Mouse (Mus musculus) intestine, embryonic 14.5 days (tissue): Measurements from ENCODE around the gene Palm. TPM values are rescaled to one million over a fixed set of nuclear protein-coding genes. Genes with fewer than 3 reads are reported as not detected.

Experiments used
- ATAC-seq: fragments of 200-750 bp; cut with Nextera tagmentation; replicated peaks from 2 replicates; pipeline ENCODE4 v1.8.0; 2017; ENCODE audit warnings: low read depth, moderate number of reproducible peaks, moderate TSS enrichment, moderate library complexity; ENCODE audit not compliant: low FRiP score, low TSS enrichment
- DNase-seq: peaks from one replicate; pipeline ENCODE4 v3.0.0-alpha.2; 2018; ENCODE audit warnings: low spot score
- H3K27ac ChIP-seq: fragments of 300-500 bp; sonication (generic); 2 replicates; pipeline ENCODE4 v1.5.1; 2014; ENCODE audit warnings: low read depth, mild to moderate bottlenecking, control low read depth
- H3K27me3 ChIP-seq: fragments of 300-500 bp; sonication (generic); replicated peaks from 2 replicates; pipeline ENCODE4 v1.6.1; 2014; ENCODE audit warnings: low read length, control low read depth; ENCODE audit not compliant: control insufficient read depth, insufficient read depth
- H3K36me3 ChIP-seq: fragments of 300-500 bp; sonication (generic); 2 replicates; pipeline ENCODE4 v1.6.1; 2014; ENCODE audit warnings: low read length, control low read depth; ENCODE audit not compliant: control insufficient read depth, insufficient read depth
- H3K4me1 ChIP-seq: fragments of 300-500 bp; sonication (generic); replicated peaks from 2 replicates; pipeline ENCODE4 v1.6.1; 2014; ENCODE audit warnings: low read length, control low read depth, mixed read lengths; ENCODE audit not compliant: control insufficient read depth, insufficient read depth
- H3K4me2 ChIP-seq: fragments of 300-500 bp; sonication (generic); 2 replicates; pipeline ENCODE4 v1.6.1; 2014; ENCODE audit warnings: low read length
- H3K4me3 ChIP-seq: fragments of 300-500 bp; sonication (generic); 2 replicates; pipeline ENCODE4 v1.5.1; 2014; ENCODE audit warnings: low read depth, low read length, control low read depth, mixed read lengths
- H3K9ac ChIP-seq: fragments of 300-500 bp; sonication (generic); 2 replicates; pipeline ENCODE4 v1.6.1; 2014; ENCODE audit warnings: mild to moderate bottlenecking, low read length
- H3K9me3 ChIP-seq: fragments of 300-500 bp; sonication (generic); 2 replicates; pipeline ENCODE4 v1.6.1; 2016; ENCODE audit warnings: low read length, control low read depth; ENCODE audit not compliant: control insufficient read depth
- WGBS: fragments of 180-500 bp; shearing (Covaris S2); extraction: QIAGEN DNeasy Blood & Tissue Kit; methylation state at CpG from one replicate; pipeline ENCODE4 v1.1.7; 2014; 5-methylcytosine and 5-hydroxymethylcytosine counted together
- polyA plus RNA-seq: library from polyadenylated mRNA; unstranded; fragments of >200 nt; fragmentation: Nextera tagmentation; extraction: Ambion mirVana; gene quantifications from 2 replicates; pipeline ENCODE4 v1.2.1, GENCODE M21; 2014

Gene Palm
- polyA plus RNA-seq, 1 experiment from 2014 or later: 66.2 TPM

DNA sequence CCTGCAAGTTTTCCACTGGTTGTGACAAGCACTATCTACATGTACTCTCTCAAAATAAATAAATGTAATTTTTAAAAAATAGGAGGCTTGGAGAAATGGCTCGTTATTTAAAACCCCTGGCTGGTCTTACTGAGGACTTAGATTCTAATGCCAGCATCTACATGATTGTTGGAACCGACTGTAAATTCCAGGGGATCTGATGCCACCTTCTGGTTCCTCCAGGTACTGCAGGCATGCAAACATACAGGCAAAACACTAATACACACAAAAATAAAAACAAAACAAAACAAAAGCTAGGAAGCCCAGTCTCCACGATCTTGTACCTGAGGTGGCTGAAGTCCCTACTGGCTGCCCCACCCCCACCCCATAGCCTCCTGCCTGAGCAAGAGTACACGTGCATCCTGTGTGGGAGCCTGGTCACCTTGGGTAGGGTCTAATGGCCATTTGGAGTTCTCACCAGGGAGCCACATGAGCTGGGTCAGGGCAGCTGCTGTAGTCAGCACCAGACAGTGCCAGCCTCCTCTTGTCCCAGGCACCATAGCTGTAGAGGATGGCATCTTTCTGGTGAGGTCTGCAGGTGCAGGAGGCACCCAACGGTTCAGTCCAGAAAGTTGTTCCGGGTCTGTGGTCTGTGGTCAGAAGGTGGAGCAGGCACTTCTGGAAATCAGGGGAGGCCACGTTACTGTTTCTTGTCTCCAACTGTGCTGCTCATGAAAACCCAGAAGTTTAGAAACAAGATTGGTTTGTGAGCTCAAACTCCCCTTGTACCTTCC lies 4.8 kb upstream of the Palm start:
- ATAC-seq (0 out of 2 replicates have a peak, but pooled peaks have one; percentile 29), DNase-seq (peak; percentile 93)
- Histone ChIP-seq H3K27ac (no peak overlapping the region), H3K4me2 (no peak overlapping the region), H3K9ac (no peak overlapping the region), H3K36me3 (no peaks in the 10 kb centered on the region), H3K27me3 (no peaks in the 10 kb centered on the region), H3K9me3 (no peaks in the 10 kb centered on the region), H3K4me3 (no peak overlapping the region), H3K4me1 (no peaks in the 10 kb centered on the region)
- WGBS: 36% methylated on average over 7 of the region's 7 CpGs

DNA sequence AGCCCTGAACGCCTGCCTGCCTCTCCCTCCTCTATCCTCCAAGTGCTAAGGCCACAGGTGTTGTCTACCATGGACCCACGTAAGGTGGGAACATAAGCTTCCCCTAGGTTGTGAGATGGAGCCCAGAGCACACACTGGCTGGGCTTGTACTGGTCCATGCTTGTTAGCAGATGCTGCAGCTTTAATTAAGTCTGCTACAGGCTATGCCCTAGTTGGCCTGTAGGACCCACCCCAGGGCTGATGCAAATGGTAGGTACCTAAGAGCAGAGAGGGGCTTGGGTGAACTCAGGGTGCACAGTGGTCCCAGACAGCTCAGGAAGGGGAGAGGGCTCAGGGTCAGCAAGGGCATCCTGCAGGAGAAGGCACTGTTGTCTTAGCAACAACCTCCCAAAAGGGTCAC lies 3.8 kb upstream of the Palm start:
- H3K9ac ChIP-seq: no peak overlapping the region
- no peak for ATAC-seq
- H3K4me3 ChIP-seq: no peak overlapping the region
- H3K27ac ChIP-seq: no peak overlapping the region
- H3K4me1 ChIP-seq: peaks cover 7% of the 10 kb centered on the region
- H3K9me3 ChIP-seq: no peaks in the 10 kb centered on the region
- H3K27me3 ChIP-seq: no peaks in the 10 kb centered on the region
- 65% methylated on average over 2 of the region's 2 CpGs for WGBS
- DNase-seq: no peak
- H3K4me2 ChIP-seq: no peak overlapping the region
- no peaks in the 10 kb centered on the region for H3K36me3 ChIP-seq

DNA sequence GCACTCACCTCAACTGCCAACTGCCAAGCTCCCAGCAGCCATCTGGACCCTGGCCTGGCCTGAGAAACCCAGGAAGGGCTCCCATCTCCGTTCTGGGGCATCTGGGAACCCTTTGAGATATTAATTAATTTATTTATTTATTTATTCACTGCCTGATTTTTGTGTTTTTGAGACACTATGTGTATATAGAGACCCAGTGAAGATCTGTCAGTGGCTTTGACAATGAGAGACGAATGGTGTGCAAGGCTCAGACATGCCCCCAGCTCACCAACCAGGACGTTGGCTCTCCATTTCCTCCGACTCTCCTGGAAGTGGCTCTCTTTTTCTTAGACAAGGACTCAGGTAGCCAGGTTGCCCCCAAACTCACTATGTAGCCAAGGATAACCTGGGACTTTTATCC lies 2.5 kb upstream of the Palm start, which contains the start of gene Prss57:
Gene Prss57 (minus strand): TSS at position 101 of the 400 bp plus-strand sequence.
- Histone ChIP-seq H3K4me2 (no peak within 1 kb of the TSS), H3K27me3 (no peaks in the 10 kb centered on the region), H3K4me1 (peaks cover 12% of the 10 kb centered on the region), H3K9me3 (no peaks in the 10 kb centered on the region), H3K4me3 (no peak within 1 kb of the TSS), H3K27ac (no peak within 1 kb of the TSS), H3K9ac (no peak within 1 kb of the TSS), H3K36me3 (no peaks in the 10 kb centered on the region)
- no peak for ATAC-seq
- 85% methylated on average over 4 of the region's 4 CpGs for WGBS
- no peak for DNase-seq

DNA sequence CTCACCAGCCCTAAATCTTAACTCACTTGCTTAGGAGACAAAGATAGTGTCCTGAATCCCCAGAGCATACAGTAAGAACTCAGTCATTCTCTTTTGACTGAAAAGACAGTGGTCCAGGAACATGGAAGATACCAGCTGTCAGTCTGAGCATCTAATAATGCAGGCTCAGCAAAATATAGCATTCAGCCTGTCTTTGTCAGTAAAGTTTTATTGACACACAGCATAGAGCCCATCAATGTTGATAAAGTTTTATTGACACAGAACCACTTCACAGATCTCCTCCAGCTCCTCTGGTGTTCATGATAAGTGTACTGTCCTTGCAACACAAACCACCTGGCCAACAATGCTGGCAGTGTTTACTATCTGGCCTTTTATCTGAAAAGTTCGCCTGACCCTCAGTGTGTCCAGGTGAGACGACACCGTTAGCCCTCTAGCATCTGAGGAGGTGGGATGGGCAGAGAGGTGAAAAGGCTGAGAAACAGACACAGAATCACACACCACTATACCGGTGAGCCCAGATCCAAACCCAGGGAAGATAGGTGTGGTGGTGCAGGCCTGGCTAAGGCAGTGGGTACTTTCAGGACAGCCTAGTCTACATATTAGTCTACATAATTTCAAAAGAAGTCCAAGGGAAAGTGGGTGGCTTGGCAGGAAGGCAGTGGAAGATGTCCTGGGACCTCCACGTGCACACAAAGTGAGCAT lies 882 bp upstream of the Palm start:
- Histone ChIP-seq H3K27me3 (no peaks in the 10 kb centered on the region), H3K27ac (peak overlapping the region; percentile 1; the same call in 1 of the 2 replicates), H3K9me3 (no peaks in the 10 kb centered on the region), H3K4me3 (no peak overlapping the region), H3K36me3 (no peaks in the 10 kb centered on the region), H3K9ac (no peak overlapping the region), H3K4me1 (peaks cover 12% of the 10 kb centered on the region), H3K4me2 (no peak overlapping the region)
- DNase-seq (no peak), ATAC-seq (no peak)
- WGBS: 71% methylated on average over 5 of the region's 5 CpGs

DNA sequence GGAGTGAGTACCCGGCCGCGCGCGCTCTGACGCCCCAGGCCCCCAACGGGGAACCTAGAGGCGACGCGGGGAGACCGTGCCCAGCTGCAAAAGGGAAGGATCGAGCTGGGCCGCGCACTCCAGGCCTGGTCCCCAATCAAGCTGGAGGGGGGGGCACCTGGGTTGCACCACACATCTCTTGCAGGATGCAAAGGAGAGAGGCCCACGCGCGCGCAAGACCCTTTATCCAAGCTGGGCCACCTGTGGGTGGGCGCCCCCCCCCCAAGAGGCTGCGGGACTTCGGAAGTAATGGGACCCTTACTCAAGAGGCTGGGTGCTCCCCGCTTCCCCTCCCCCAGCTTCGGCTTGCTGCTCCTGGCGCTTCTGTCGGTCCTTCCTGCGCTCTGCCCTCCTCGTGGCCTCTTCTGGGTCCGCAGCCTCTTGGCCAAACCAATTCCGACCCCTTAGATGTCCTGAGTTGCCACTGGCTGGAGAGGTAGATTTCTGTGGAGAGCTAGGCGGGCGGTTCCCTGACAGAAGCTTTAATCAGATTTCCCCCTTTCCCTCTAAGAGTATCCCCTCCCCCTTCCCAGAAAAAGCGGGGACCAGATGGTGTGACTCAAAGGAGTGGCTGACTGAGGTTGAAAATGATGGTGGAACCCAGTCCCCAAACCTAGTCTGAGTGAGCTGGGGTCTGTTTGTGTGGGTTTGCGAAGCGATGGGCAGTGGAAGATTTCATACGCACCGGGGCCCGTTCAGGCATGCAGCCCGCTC lies 542 bp downstream of the Palm start:
- H3K4me3 ChIP-seq: peak overlapping the region; percentile 97
- H3K9me3 ChIP-seq: no peaks in the 10 kb centered on the region
- H3K4me1 ChIP-seq: peaks cover 12% of the 10 kb centered on the region
- no peaks in the 10 kb centered on the region for H3K27me3 ChIP-seq
- no peaks in the 10 kb centered on the region for H3K36me3 ChIP-seq
- H3K9ac ChIP-seq: peak overlapping the region; percentile 89
- peak overlapping the region; percentile 93 for H3K4me2 ChIP-seq
- DNase-seq (peak; percentile 80), ATAC-seq (peak; percentile 17; the same call in 1 of the 2 replicates)
- peak overlapping the region; percentile 76 for H3K27ac ChIP-seq
- 3% methylated on average over 38 of the region's 38 CpGs for WGBS

DNA sequence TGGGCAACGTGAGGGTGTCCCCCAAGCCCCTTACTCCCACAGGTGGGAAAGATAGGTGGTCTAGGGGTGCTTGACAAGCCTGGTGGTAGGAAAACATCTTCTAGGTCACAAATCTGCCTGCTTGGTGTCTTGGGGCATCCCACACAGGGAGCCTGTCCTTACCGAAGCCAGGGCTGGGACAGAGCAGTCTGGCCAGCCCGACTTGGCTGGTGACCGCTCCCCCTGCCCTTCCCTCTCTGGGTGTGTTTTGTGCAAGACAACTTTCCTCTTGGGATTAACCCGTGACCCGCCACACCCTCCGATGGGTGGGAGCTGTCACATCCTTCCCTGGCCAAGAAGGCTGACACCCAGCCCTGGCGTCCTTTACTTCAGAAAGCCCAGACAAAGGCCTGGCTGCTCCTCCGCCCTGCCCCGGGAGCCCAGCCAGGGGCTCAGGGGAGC lies 1.1 kb downstream of the Palm start:
- DNase-seq: peak; percentile 70
- WGBS: 10% methylated on average over 10 of the region's 10 CpGs
- Histone ChIP-seq H3K27ac (peak overlapping the region; percentile 76; the same call in 1 of the 2 replicates), H3K36me3 (no peaks in the 10 kb centered on the region), H3K4me2 (peak overlapping the region; percentile 93), H3K27me3 (no peaks in the 10 kb centered on the region), H3K4me1 (peaks cover 12% of the 10 kb centered on the region), H3K4me3 (peak overlapping the region; percentile 97), H3K9ac (peak overlapping the region; percentile 89), H3K9me3 (no peaks in the 10 kb centered on the region)
- no peak; the same call in 1 of the 2 replicates for ATAC-seq

DNA sequence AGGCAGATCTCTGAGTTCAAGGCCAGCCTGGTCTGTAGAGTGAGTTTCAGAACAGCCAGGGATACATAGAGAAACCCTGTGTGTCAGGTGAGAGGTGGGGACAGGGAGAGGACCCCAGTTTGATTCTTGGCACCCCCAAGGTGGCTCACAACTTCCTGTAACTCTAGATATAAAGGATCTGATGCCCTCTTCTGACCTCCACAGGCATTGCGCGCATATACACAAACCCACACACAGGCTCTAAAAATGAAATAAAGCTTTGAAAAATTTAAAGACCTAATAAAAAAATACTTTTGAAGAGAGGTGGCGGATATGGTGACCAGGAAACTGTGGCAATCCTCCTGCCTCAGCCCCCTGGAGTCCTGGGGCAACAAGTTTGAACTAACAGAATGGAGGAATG lies 2.5 kb downstream of the Palm start:
- no peak for ATAC-seq
- no peak overlapping the region for H3K9ac ChIP-seq
- no peaks in the 10 kb centered on the region for H3K27me3 ChIP-seq
- peaks cover 12% of the 10 kb centered on the region for H3K4me1 ChIP-seq
- no peak overlapping the region for H3K4me3 ChIP-seq
- no peak overlapping the region for H3K4me2 ChIP-seq
- DNase-seq: no peak
- no peaks in the 10 kb centered on the region for H3K9me3 ChIP-seq
- 96% methylated on average over 3 of the region's 3 CpGs for WGBS
- H3K27ac ChIP-seq: no peak overlapping the region
- H3K36me3 ChIP-seq: no peaks in the 10 kb centered on the region

DNA sequence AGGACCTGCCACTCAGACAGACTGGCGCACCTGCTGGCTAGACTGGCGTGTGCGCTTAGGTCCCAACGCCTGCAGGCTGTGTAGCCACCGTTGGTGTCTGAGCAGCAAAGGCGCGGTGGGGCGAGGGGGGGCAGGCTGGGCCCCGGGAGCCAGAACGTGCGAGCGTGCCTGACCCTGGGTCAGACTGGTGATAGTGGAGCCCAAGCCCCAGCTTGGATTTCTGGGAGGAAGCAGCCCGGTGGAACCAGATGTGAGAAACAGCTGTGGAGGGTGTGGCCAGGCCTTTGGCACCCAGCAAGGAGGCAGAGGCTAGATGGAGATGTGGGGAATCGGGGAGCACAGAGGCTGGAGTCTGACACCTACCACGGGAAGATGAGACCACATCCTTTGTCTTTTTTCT lies 4.0 kb downstream of the Palm start:
- WGBS: 47% methylated on average over 15 of the region's 15 CpGs

More for the DNA sequence above, 4.0 kb downstream of the Palm start:
- DNase-seq (no peak), ATAC-seq (no peak)
- no peak overlapping the region for H3K4me2 ChIP-seq
- H3K9me3 ChIP-seq: no peaks in the 10 kb centered on the region
- no peak overlapping the region for H3K9ac ChIP-seq
- H3K4me1 ChIP-seq: peaks cover 14% of the 10 kb centered on the region
- H3K27ac ChIP-seq: no peak overlapping the region
- no peaks in the 10 kb centered on the region for H3K27me3 ChIP-seq
- no peak overlapping the region for H3K4me3 ChIP-seq
- no peaks in the 10 kb centered on the region for H3K36me3 ChIP-seq
